Mouse (Mus musculus) left cerebral cortex, adult 9 months (tissue): Measurements from ENCODE around the gene Ugp2.

ENCODE experiments used
- DNase-seq, 2 experiments: peaks; one replicate each; pipeline ENCODE4 v3.0.0; 2022; ENCODE audit warnings: low spot score in 2 of 2

Gene Ugp2

DNA sequence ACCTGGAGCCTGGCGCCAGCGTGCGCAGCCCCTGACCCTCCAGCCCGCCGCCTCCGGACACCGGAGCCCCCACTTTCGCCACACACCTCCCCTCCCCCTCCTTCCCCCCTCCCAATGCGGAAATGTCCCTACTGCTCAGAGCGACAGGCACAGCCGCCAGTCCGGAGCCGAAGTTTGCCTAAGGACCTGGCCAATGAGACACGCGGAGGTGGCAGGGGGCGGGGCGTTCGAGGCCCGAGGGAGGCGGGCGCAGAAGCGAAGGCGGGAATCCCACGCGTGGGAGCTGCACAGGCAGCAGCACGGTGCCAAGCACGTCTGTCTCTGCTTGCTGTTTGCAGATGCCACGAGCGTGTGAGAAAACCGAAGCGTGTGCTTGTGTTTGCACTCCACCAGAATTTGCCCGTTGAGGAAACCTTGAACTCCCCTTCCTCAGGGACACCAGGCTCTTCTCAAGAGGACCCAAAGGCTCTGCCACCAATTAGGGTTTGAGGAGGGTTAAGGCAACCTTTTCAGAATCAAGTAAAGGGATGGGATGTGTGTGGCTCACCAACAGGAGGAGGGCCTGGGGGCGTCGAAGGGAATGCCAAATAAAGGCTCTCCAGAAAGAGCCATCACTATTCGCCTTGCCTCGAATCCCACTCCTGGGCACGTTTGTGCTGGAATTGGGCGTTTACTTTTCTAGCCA is at the start of gene Ugp2:
Gene Ugp2 (minus strand): TSS at position 80 of the 685 bp plus-strand sequence.
- DNase-seq: peak; percentile 91 to 98

DNA sequence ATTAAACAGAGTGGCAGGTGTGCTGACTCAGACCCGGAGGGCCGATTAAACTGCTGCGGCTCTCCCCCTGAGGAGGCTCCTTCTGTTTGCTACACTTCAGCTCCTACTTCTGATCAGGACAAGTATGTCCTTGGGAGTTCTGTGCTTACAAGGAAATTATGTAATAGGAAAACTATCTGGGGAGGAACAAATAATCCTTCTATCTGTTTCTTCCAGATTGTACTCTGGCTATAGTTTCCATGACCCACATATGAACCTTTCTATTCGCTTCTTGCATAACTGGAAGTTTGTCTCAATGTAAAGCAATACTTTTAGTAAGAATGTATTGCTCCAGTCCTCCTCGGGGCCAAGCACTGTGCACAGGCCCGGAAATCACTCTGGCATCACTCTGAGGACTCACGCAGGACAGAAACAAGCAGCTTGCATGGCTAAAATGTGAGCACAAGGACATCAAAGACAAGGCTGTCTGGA is 43.9 kb upstream of the Ugp2 start:
- no peak for DNase-seq

GRCm38 (mm10) chr11:21406668-21407067 is 35.7 kb upstream of the Ugp2 start:
- no peak for DNase-seq

DNA sequence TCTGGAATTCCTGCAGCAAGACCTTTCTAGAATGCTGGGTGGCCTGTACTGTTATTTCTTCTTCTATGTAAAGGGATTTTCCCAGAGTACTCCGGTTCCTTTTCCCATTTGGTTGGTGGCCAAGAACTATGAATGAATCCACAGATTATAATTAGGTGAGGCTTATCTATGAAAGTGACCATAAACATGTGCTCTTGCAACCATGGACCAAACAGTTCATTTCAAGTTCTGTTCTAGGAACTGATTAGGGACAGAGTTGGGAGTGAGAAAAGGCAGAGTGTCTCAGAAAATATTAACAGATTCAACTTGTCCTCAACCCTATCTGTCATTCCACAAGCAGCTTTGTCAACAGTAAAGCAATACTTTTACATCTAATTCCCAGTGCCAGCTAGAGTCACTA is 35.1 kb upstream of the Ugp2 start:
- DNase-seq: no peak

GRCm38 (mm10) chr11:21403877-21404276 is 32.9 kb upstream of the Ugp2 start:
- DNase-seq: no peak

DNA sequence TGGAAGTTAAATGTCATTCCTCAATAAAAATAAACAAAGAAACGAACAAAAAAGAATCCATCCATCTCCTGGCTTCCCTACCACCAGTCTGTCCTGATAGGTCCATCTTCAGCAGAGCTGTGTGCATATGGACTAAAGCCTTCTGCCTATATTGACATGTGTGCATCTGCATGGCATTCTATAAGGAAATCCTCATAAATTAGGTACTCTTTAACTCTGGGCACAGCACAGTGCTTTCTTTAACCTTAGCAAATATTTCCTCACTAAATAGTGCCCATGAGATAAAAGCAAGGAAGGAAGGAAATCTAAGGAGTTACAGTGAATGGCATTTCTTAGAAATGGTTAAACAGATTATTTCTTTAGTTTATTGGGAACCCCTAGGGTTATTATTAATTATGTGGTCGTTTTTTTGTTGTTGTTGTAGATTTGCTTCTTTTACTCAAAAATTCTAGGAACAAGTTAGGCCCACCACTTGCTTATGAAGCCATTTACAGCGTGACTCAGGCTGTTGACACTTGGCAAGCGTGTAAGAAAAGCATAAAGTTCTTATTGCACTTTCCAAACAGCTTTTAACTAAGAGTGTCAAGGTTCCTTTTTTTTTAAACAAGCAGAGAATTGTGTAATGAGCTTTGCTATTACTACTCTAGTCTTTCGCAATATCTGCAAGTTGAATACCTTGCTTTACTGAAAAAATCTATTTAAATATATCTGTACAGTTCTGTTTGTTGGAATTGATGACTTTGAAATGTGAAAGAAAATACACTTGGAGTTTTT is 31.7 kb upstream of the Ugp2 start:
- no peak for DNase-seq

DNA sequence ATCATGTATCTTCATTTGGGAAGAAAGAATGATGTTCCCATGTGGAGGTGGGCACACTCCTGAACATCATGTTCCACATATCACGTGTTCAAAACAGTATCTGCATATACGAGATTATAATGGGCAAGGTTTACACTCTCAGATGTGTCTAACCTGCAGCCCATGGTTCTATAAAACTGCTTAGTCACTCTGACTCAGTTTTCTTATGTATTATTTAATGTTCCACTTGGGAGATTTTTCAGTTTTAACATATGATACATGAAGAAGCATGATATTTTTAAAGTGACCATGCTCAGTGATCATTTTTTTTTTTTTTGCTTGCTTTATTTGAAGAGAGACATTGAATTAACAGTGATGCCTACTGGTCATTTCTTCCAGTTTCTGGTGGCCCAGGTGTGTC is 30.2 kb upstream of the Ugp2 start:
- DNase-seq: no peak

DNA sequence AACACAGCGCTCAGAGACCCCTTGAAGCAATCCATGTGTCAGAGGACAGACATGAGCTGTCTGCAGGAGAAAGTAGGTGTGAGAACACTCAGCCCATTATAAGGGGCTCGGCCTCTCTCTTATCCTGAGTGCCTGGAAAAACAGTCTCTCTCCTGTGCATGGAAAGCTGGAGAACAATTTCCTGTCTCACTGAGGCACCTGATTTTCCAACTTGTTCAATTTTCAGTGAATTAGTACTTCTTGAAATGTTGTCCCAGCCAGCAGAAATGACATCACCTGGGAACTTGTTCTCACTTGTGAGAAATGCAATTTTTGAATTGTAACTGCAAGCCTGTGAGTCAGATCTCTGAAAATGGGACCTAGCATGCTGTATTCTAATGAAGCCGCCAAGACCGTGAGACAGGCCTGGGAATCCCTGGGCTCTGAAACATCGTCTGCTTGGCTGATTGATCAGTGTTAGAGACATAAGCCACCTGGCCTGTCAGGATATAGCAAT is 28.2 kb upstream of the Ugp2 start:
- DNase-seq: no peak

DNA sequence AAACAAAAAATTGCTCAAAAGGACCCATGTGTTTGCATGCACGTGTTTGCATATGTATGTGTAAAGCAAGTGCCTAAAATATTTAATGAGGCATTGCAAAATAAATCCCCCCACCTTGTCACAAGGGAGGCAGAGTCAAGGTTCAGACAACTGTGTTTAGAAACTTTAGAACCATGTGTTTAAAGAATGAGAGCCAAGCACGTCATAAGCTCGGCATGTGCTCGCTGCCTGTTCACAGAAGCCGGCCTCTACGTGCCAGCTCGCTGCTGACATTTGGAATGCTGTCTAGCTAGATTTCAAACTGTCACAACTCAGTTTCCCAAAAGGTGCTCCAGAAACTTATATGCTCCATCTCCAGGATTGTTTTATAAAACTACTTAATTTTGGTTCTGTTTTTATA is 27.5 kb upstream of the Ugp2 start:
- no peak for DNase-seq

- DNase-seq: no peak
These were observed 15.8 kb upstream of the Ugp2 start for GRCm38 (mm10) chr11:21386790-21387189.

DNA sequence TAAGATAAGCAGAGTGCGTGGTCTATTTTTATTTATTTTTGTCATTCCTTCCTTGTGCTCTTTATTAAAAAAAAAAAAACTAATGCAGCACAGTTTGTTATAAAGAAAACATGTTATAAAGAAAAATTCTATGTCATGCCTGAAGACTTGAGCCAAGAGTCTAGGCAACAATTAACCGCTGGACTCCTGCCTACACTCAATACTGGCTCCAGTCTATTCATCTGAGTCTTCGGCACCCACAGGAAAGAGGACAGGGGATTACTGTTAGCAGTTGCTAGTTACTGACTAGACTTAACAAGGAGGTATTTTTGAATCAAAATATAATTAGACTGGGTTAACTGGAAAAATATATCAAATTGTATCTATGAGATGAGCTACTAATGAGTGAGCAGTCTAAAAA is 3.1 kb upstream of the Ugp2 start:
- no peak for DNase-seq

GRCm38 (mm10) chr11:21370399-21371121 is 441 bp downstream of the Ugp2 start:
- DNase-seq: peak in 1 of 2 experiments; percentile 54

DNA sequence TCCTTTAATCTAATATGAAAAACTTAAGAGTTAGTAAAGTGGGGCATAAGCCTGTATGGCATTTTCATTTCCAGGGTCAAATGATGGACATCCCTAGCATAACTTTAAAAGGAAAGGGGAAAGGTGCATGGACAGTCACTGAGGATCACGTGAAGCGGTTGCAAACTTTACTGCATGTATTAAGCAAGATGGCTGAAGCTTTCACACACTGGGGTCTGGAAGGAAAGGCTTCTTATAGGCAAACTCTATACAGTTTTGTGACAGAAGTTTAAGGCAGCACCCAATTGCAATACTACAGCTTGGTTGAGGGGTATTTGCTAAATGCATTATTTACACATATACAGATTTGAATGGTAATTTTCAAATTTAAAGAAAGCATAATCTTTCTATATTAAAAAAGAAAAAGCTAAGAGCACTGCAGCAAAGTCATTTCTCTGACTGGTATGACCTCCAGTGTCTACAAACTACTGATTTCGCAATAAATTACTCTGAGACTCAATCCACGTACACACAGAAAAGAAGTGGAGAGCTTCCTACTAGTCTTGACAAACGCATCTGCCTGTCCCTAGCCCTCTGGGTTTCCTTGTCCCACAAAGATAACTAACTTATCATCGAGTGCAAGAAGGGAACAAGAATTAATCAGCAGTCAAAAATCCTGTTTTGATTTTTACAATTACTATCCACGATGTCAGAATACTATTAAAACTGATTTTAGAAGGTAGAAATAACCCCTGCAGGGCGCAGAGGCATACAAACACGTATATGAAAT is 1.6 kb downstream of the Ugp2 start:
- DNase-seq: no peak

DNA sequence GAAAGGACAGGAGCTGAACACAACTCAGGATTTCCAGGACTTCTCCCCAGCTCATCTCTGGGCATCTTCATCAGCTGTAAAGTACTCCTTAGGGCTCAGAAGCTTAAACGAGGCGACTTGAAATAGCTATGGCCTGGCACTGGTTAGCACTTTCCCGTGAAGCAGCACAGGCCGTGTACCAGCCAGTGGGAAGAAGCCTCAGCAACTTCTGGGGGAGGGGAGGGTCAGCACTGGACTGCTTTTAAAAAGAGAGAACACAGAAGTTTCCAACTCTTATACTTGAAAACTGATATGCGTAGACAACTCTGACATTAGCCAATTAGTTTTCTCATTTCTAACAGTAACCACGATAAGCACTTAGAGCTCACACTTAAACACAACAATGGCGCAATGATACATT is 2.5 kb downstream of the Ugp2 start:
- no peak for DNase-seq

GRCm38 (mm10) chr11:21363144-21363940 is 7.7 kb downstream of the Ugp2 start:
- no peak for DNase-seq

DNA sequence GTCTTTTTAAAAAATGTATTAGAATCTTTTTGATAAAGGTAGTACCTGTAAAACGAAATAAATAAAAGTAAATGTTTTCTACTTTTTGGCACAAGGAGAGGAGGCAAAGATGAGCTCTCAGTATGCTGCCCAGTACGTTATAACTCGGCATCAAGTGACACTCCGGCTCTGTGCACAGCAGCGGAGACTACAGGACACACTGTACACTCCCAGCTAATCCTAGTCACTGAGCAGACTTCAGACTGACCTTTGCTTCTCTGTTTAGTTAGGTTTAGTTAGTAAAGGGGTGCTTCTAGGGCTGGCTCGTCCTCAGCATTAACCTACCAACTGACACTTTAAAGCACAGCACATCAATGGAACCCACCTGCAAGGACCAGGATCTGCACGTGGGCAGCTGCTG is 19.7 kb downstream of the Ugp2 start:
- no peak for DNase-seq

DNA sequence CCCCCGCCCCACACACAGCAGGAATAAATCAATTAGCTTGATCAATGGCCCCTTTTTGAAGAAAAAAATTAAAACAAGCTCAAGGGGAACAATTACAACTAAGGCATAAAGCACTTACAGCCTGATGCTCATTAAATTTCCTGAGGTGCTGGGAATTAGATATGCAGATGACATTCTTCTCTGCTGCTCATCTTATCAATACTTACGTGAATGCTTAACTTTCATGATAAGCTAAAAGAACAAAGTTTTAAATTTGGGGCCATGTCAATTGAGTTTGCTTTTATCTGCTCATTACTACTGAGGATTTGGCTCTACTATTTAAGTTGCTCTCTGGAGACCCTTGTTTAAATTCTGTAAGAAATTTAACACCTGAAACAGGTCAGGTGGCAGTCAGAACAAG is 22.1 kb downstream of the Ugp2 start:
- no peak for DNase-seq

GRCm38 (mm10) chr11:21346020-21346419 is 25.0 kb downstream of the Ugp2 start:
- no peak for DNase-seq

GRCm38 (mm10) chr11:21343490-21343889 is 27.5 kb downstream of the Ugp2 start:
- no peak for DNase-seq

- DNase-seq: peak in 1 of 2 experiments; percentile 32
These were observed 31.9 kb downstream of the Ugp2 start for GRCm38 (mm10) chr11:21339088-21339487.

DNA sequence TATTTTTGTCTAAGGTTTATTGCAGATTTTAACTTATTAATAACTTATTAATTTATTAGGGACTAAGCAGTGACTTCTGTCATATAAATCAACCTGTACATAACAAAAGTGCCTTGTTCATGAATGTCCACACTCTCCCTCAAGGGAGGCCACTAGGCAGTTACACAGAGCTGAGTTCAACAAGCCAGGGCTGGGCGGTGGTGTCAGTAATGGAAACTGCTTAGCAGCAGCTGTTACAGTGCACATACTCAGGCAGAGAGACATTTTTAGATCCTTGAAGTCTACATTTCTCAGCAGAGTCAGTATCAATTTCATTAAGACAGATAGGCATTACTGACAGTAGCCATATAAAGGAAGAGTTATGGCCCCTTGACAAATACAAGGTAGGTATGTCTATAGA is 33.1 kb downstream of the Ugp2 start:
- no peak for DNase-seq
